Mouse (Mus musculus): ENCODE results near the gene Bcat1. TPM values are rescaled to one million over a fixed set of nuclear protein-coding genes. Genes with fewer than 3 reads are reported as not detected.

The Bcat1 gene
- polyA plus RNA-seq, 1 experiment, result 1.9 TPM

DNA sequence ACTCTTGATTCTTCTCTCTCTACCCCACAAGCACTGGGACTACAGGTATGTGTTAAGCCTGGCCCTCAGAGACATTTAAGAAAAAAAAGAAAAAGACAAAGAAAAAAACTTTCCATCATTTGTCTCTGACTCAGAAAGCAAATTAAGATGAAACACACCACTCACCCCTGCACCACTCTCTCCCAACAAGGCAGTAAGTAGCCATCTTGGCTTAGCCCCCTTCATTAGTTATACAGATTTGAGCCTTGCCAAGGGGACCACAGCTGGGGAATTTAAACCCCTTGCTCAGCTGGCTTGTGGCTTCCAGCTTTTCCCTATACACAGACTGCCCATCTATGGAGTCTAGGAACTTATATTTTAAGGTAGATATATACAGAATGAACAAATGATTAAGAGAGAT is 1.5 kb downstream of the Bcat1 start:
- no peak overlapping the region for H3K4me3 ChIP-seq (ENCODE audit: control insufficient read depth, insufficient read depth, low read length)
- no peaks in the 10 kb centered on the region for H3K36me3 ChIP-seq (ENCODE audit: control insufficient read depth, insufficient read depth, low read length)
- H3K27ac ChIP-seq (ENCODE audit: control insufficient read depth, insufficient read depth, low read length), result no peak overlapping the region
- no peak for DNase-seq
- H3K27me3 ChIP-seq (ENCODE audit: control insufficient read depth, insufficient read depth, low read length), result no peaks in the 10 kb centered on the region
- no peak for TF ChIP-seq CTCF (IDR thresholded peaks at IDR 0.05; ENCODE audit: borderline replicate concordance, control insufficient read depth, extremely low read depth, insufficient read depth, low read length, poor library complexity)
- TF ChIP-seq POLR2A (IDR thresholded peaks at IDR 0.05; ENCODE audit: control insufficient read depth, extremely low read depth, insufficient read depth, low read length, poor library complexity), result no peak
- peaks cover 13% of the 10 kb centered on the region for H3K4me1 ChIP-seq (replicated peaks; ENCODE audit: control insufficient read depth, insufficient read depth, low read length)

- 14% methylated on average over 2 of the region's 2 CpGs for WGBS
- Histone ChIP-seq H3K4me1 (replicated peaks; ENCODE audit: control insufficient read depth, insufficient read depth, low read length) (peaks cover 3% of the 10 kb centered on the region; the same call in 1 of the 2 replicates), H3K27me3 (ENCODE audit: control insufficient read depth, insufficient read depth, low read length) (no peaks in the 10 kb centered on the region), H3K27ac (ENCODE audit: control insufficient read depth, insufficient read depth, low read length) (no peak overlapping the region), H3K36me3 (ENCODE audit: control insufficient read depth, insufficient read depth, low read length) (no peaks in the 10 kb centered on the region), H3K4me3 (ENCODE audit: control insufficient read depth, insufficient read depth, low read length) (no peak overlapping the region)
- no peak for TF ChIP-seq POLR2A (IDR thresholded peaks at IDR 0.05; ENCODE audit: control insufficient read depth, extremely low read depth, insufficient read depth, low read length, poor library complexity)
- no peak for TF ChIP-seq CTCF (IDR thresholded peaks at IDR 0.05; ENCODE audit: borderline replicate concordance, control insufficient read depth, extremely low read depth, insufficient read depth, low read length, poor library complexity)
- DNase-seq, result no peak
Measured at GRCm38 (mm10) chr6:145069921-145070320, 6.1 kb downstream of the Bcat1 start.

DNA sequence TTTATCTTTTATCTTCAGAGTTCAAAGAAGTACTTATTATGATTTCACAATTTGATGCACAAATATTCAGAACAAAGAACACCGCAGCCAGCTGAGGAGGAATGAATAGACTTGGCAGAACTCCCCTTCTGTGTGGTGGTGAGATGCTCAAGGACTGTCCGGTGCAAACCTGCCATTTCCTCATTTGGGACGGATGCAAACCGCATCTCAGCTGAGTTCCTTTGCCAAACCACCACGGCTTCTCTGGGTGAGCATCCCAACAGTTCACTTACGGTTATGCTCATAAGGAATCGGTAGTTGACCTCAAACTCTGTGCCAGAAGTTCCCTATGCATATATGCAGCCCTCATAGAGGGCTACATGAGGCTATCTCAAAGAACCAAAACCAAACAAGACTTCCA is 6.6 kb downstream of the Bcat1 start:
- WGBS, result 22% methylated on average over 7 of the region's 7 CpGs

GRCm38 (mm10) chr6:145067679-145068078 is 8.3 kb downstream of the Bcat1 start:
- no peaks in the 10 kb centered on the region for H3K36me3 ChIP-seq (ENCODE audit: control insufficient read depth, insufficient read depth, low read length)
- TF ChIP-seq POLR2A (IDR thresholded peaks at IDR 0.05; ENCODE audit: control insufficient read depth, extremely low read depth, insufficient read depth, low read length, poor library complexity), result no peak
- no peak for TF ChIP-seq CTCF (IDR thresholded peaks at IDR 0.05; ENCODE audit: borderline replicate concordance, control insufficient read depth, extremely low read depth, insufficient read depth, low read length, poor library complexity)
- H3K27me3 ChIP-seq (ENCODE audit: control insufficient read depth, insufficient read depth, low read length), result no peaks in the 10 kb centered on the region
- no peaks in the 10 kb centered on the region for H3K4me1 ChIP-seq (replicated peaks; ENCODE audit: control insufficient read depth, insufficient read depth, low read length)
- DNase-seq, result no peak
- H3K27ac ChIP-seq (ENCODE audit: control insufficient read depth, insufficient read depth, low read length), result no peak overlapping the region
- no peak overlapping the region for H3K4me3 ChIP-seq (ENCODE audit: control insufficient read depth, insufficient read depth, low read length)
- 83% methylated on average over 8 of the region's 8 CpGs for WGBS

More for the DNA sequence above, 6.6 kb downstream of the Bcat1 start:
- TF ChIP-seq CTCF (IDR thresholded peaks at IDR 0.05; ENCODE audit: borderline replicate concordance, control insufficient read depth, extremely low read depth, insufficient read depth, low read length, poor library complexity) (no peak), POLR2A (IDR thresholded peaks at IDR 0.05; ENCODE audit: control insufficient read depth, extremely low read depth, insufficient read depth, low read length, poor library complexity) (no peak)
- Histone ChIP-seq H3K27me3 (ENCODE audit: control insufficient read depth, insufficient read depth, low read length) (no peaks in the 10 kb centered on the region), H3K27ac (ENCODE audit: control insufficient read depth, insufficient read depth, low read length) (no peak overlapping the region), H3K36me3 (ENCODE audit: control insufficient read depth, insufficient read depth, low read length) (no peaks in the 10 kb centered on the region), H3K4me3 (ENCODE audit: control insufficient read depth, insufficient read depth, low read length) (no peak overlapping the region), H3K4me1 (replicated peaks; ENCODE audit: control insufficient read depth, insufficient read depth, low read length) (peaks cover 3% of the 10 kb centered on the region; the same call in 1 of the 2 replicates)
- DNase-seq, result no peak

- H3K27me3 ChIP-seq (ENCODE audit: control insufficient read depth, insufficient read depth, low read length), result no peaks in the 10 kb centered on the region
- no peak for DNase-seq
- WGBS, result 83% methylated on average over 6 of the region's 6 CpGs
Measured at GRCm38 (mm10) chr6:145066416-145066815, 9.6 kb downstream of the Bcat1 start.

DNA sequence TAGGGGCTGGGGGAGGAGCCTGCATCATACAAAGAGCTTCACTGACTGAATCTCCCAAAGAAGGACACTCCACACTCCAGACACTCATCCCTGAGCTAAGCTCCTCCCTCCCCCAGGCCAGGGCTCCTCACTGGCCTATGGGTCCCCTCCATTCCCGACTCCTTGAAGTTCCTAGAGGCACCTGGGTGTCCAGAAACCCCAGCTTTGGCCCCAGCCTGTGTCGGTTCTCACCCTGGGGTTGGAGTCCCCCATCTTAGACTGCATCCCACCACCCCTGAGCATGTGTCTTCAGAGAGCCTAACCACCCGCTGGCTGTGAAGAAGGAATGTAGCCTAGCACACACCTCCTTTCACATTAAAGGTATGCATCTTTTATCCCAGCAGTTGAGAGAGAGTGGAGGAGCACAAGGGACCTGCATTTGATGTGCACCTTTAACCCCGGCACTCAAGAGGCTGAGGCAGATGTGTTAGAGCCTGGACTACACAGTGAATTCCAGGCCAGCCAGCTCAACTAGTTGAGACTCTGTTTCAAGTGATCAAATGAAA is 10.6 kb downstream of the Bcat1 start:
- Histone ChIP-seq H3K36me3 (ENCODE audit: control insufficient read depth, insufficient read depth, low read length) (no peaks in the 10 kb centered on the region), H3K27me3 (ENCODE audit: control insufficient read depth, insufficient read depth, low read length) (no peaks in the 10 kb centered on the region), H3K4me3 (ENCODE audit: control insufficient read depth, insufficient read depth, low read length) (no peak overlapping the region), H3K27ac (ENCODE audit: control insufficient read depth, insufficient read depth, low read length) (no peak overlapping the region), H3K4me1 (replicated peaks; ENCODE audit: control insufficient read depth, insufficient read depth, low read length) (no peaks in the 10 kb centered on the region)
- 90% methylated on average over 4 of the region's 4 CpGs for WGBS
- no peak for DNase-seq
- TF ChIP-seq POLR2A (IDR thresholded peaks at IDR 0.05; ENCODE audit: control insufficient read depth, extremely low read depth, insufficient read depth, low read length, poor library complexity) (no peak), CTCF (IDR thresholded peaks at IDR 0.05; ENCODE audit: borderline replicate concordance, control insufficient read depth, extremely low read depth, insufficient read depth, low read length, poor library complexity) (no peak)

More at GRCm38 (mm10) chr6:145066416-145066815, 9.6 kb downstream of the Bcat1 start:
- TF ChIP-seq CTCF (IDR thresholded peaks at IDR 0.05; ENCODE audit: borderline replicate concordance, control insufficient read depth, extremely low read depth, insufficient read depth, low read length, poor library complexity), result no peak
- no peak for TF ChIP-seq POLR2A (IDR thresholded peaks at IDR 0.05; ENCODE audit: control insufficient read depth, extremely low read depth, insufficient read depth, low read length, poor library complexity)
- Histone ChIP-seq H3K4me1 (replicated peaks; ENCODE audit: control insufficient read depth, insufficient read depth, low read length) (no peaks in the 10 kb centered on the region), H3K36me3 (ENCODE audit: control insufficient read depth, insufficient read depth, low read length) (no peaks in the 10 kb centered on the region), H3K27ac (ENCODE audit: control insufficient read depth, insufficient read depth, low read length) (no peak overlapping the region), H3K4me3 (ENCODE audit: control insufficient read depth, insufficient read depth, low read length) (no peak overlapping the region)

GRCm38 (mm10) chr6:145064104-145064503 is 11.9 kb downstream of the Bcat1 start:
- H3K36me3 ChIP-seq (ENCODE audit: control insufficient read depth, insufficient read depth, low read length), result no peaks in the 10 kb centered on the region
- H3K27ac ChIP-seq (ENCODE audit: control insufficient read depth, insufficient read depth, low read length), result no peak overlapping the region
- DNase-seq, result no peak
- TF ChIP-seq POLR2A (IDR thresholded peaks at IDR 0.05; ENCODE audit: control insufficient read depth, extremely low read depth, insufficient read depth, low read length, poor library complexity), result no peak
- no peak for TF ChIP-seq CTCF (IDR thresholded peaks at IDR 0.05; ENCODE audit: borderline replicate concordance, control insufficient read depth, extremely low read depth, insufficient read depth, low read length, poor library complexity)
- 60% methylated on average over 1 of the region's 1 CpGs for WGBS
- no peak overlapping the region for H3K4me3 ChIP-seq (ENCODE audit: control insufficient read depth, insufficient read depth, low read length)
- H3K4me1 ChIP-seq (replicated peaks; ENCODE audit: control insufficient read depth, insufficient read depth, low read length), result no peaks in the 10 kb centered on the region
- no peaks in the 10 kb centered on the region for H3K27me3 ChIP-seq (ENCODE audit: control insufficient read depth, insufficient read depth, low read length)
